ENCODE assay signal across 22 mouse cellular contexts in genomic region chr8:84023631-84024030, GRCm38 (mm10). TPM values are rescaled to one million over a fixed set of nuclear protein-coding genes. Genes with fewer than 3 reads are reported as not detected.
DNase-seq lines count a peak whose midpoint lies in the region; ATAC-seq and TF ChIP-seq lines count a peak whose summit lies in the region.
"Had no signal": no experiment of that assay in that cellular context is flagged by ENCODE, and none has a peak within 500 bp of the region (broad histone marks: within the 10 kb centered on the region; RNA-seq: fewer than 3 reads in every experiment).

No protein-coding gene starts in this region.

- H3K27me3 ChIP-seq in heart, embryonic 13.5 days (replicated peaks): peaks cover 74% of the 10 kb centered on the region
- no peaks in the 10 kb centered on the region for H3K27me3 ChIP-seq in ES-Bruce4 (ENCODE audit: control insufficient read depth, insufficient read depth, low read length, poor library complexity, severe bottlenecking)
- no peaks in the 10 kb centered on the region; the same call in none of the 2 replicates for H3K27me3 ChIP-seq in hindbrain, embryonic 16.5 days (replicated peaks; ENCODE audit: control insufficient read depth, insufficient read depth, low read length)

- no peaks in the 10 kb centered on the region for H3K36me3 ChIP-seq in heart, embryonic 13.5 days
- peaks cover 9% of the 10 kb centered on the region for H3K36me3 ChIP-seq in ES-Bruce4 (ENCODE audit: control insufficient read depth, insufficient read depth, low read length, poor library complexity, severe bottlenecking)
- no peaks in the 10 kb centered on the region for H3K36me3 ChIP-seq in hindbrain, embryonic 16.5 days (ENCODE audit: control insufficient read depth, insufficient read depth, low read length)
- H3K36me3 ChIP-seq: forebrain, embryonic 10.5 days; hindbrain, embryonic 15.5 days had no signal

- no peak for DNase-seq in heart, postnatal 10 days
- peak; percentile 89 for DNase-seq in kidney, adult 11 months
- DNase-seq in kidney, postnatal 10 days: peak; percentile 70
- DNase-seq in spleen, postnatal 10 days (ENCODE audit: low spot score in 2 of 2): no peak
- DNase-seq: adrenal gland, adult 2 months; cerebellum, adult 8-10 months had no signal

- ATAC-seq in heart, embryonic 13.5 days (ENCODE audit: extremely low read depth, insufficient number of reproducible peaks, low FRiP score, low TSS enrichment): no peak
- ATAC-seq in hindbrain, embryonic 16.5 days: no peak
- ATAC-seq: midbrain, embryonic 16.5 days had no signal

- TF ChIP-seq POLR2A in ES-Bruce4 (IDR thresholded peaks at IDR 0.05; ENCODE audit: insufficient read depth, low read length): no peak

- no peak for TF ChIP-seq EP300 in ES-Bruce4 (IDR thresholded peaks at IDR 0.05; ENCODE audit: insufficient read depth, low read depth, low read length)

- H3K9ac ChIP-seq in heart, embryonic 13.5 days: no peak overlapping the region
- no peak overlapping the region for H3K9ac ChIP-seq in ES-Bruce4 (ENCODE audit: low read depth, poor library complexity, severe bottlenecking)
- H3K9ac ChIP-seq in hindbrain, embryonic 16.5 days (ENCODE audit: low read depth, low read length): no peak overlapping the region
- H3K9ac ChIP-seq: hindbrain, embryonic 15.5 days had no signal

- peak overlapping the region; percentile 43 for H3K4me2 ChIP-seq in heart, embryonic 13.5 days
- no peak overlapping the region for H3K4me2 ChIP-seq in hindbrain, embryonic 16.5 days (ENCODE audit: low read length)
- H3K4me2 ChIP-seq: hindbrain, embryonic 15.5 days had no signal

- peak overlapping the region; percentile 80 for H3K27ac ChIP-seq in heart, embryonic 13.5 days (replicated peaks)
- H3K27ac ChIP-seq in ES-Bruce4 (ENCODE audit: insufficient read depth, low read length): peak overlapping the region; percentile 55
- H3K27ac ChIP-seq in hindbrain, embryonic 16.5 days (ENCODE audit: low read depth, low read length): no peak overlapping the region
- H3K27ac ChIP-seq: forebrain, embryonic 10.5 days; hindbrain, embryonic 15.5 days had no signal

- peaks cover 50% of the 10 kb centered on the region for H3K4me1 ChIP-seq in heart, embryonic 13.5 days
- H3K4me1 ChIP-seq in ES-Bruce4 (ENCODE audit: control insufficient read depth, insufficient read depth, low read length): peaks cover 15% of the 10 kb centered on the region
- H3K4me1 ChIP-seq in hindbrain, embryonic 16.5 days (ENCODE audit: control insufficient read depth, insufficient read depth, low read depth, low read length): no peaks in the 10 kb centered on the region; the same call in 1 of the 2 replicates

- 40% methylated on average over 1 of the region's 1 CpGs for WGBS in heart, embryonic 13.5 days
- WGBS in hindbrain, embryonic 16.5 days: 55% methylated on average over 1 of the region's 1 CpGs

- no peak for TF ChIP-seq CTCF in ES-Bruce4 (IDR thresholded peaks at IDR 0.05; ENCODE audit: low read depth, low read length)

- H3K4me3 ChIP-seq in heart, embryonic 13.5 days: no peak overlapping the region
- H3K4me3 ChIP-seq in ES-Bruce4 (ENCODE audit: low read depth, low read length): no peak overlapping the region
- H3K4me3 ChIP-seq in hindbrain, embryonic 16.5 days (ENCODE audit: low read length): no peak overlapping the region
- H3K4me3 ChIP-seq: forebrain, embryonic 10.5 days; hindbrain, embryonic 15.5 days had no signal

- no peaks in the 10 kb centered on the region for H3K9me3 ChIP-seq in heart, embryonic 13.5 days
- H3K9me3 ChIP-seq in ES-Bruce4 (replicated peaks; ENCODE audit: control insufficient read depth, insufficient read depth, low read length, poor library complexity, severe bottlenecking): no peaks in the 10 kb centered on the region; the same call in 1 of the 2 replicates
- no peaks in the 10 kb centered on the region for H3K9me3 ChIP-seq in hindbrain, embryonic 16.5 days (ENCODE audit: control insufficient read depth, low read length)
- H3K9me3 ChIP-seq: forebrain, embryonic 10.5 days; hindbrain, embryonic 15.5 days had no signal

- intact Hi-C loops in heart, postnatal 10 days (cut with DNase I): loop anchor here (5.0 kb wide), 1 partner anchor 204 kb away; no protein-coding TSS in a partner anchor

RNA-seq across cellular contexts. Expression of gene Palm3, which starts 2.4 kb away (rescaled TPM):
- 1.2 and 1.6 TPM in 2 replicates for polyA plus RNA-seq in heart, embryonic 13.5 days (2015; fragmentation: Nextera tagmentation; extraction: Ambion mirVana)
- under 1 TPM; 0.19 to 0.20 TPM for total RNA-seq in heart, postnatal 10 days (2021)
- 61.7 and 62.8 TPM in 2 replicates for polyA plus RNA-seq in ES-Bruce4 (2011; ENCODE audit: insufficient read depth, insufficient read length, low read depth, missing spikeins)
- 9.6 and 11.3 TPM in 2 replicates for polyA plus RNA-seq in hindbrain, embryonic 16.5 days (2015; fragmentation: Nextera tagmentation; extraction: Ambion mirVana)
- total RNA-seq: megakaryocyte progenitor cell, adult 5-6 weeks had no signal

RNA-seq across cellular contexts. Expression of gene 2210011C24Rik, which starts 11.7 kb away (rescaled TPM):
- not detected in 2 replicates for polyA plus RNA-seq in heart, embryonic 13.5 days (2015; fragmentation: Nextera tagmentation; extraction: Ambion mirVana)
- 1 to 10 TPM in 1 of 2 experiments, under 1 TPM in 1; 0.62 to 1.4 TPM for total RNA-seq in heart, postnatal 10 days (2021)
- polyA plus RNA-seq in ES-Bruce4 (2011; ENCODE audit: insufficient read depth, insufficient read length, low read depth, missing spikeins): 11.2 and 15.9 TPM in 2 replicates
- polyA plus RNA-seq in hindbrain, embryonic 16.5 days (2015; fragmentation: Nextera tagmentation; extraction: Ambion mirVana): 1.1 TPM in 2 replicates
- total RNA-seq: adrenal gland, adult 2 months; megakaryocyte progenitor cell, adult 5-6 weeks had no signal
- polyA plus RNA-seq: neural tube, embryonic 11.5 days had no signal

RNA-seq across cellular contexts. Expression of gene Il27ra, which starts 18.8 kb away (rescaled TPM):
- polyA plus RNA-seq in heart, embryonic 13.5 days (2015; fragmentation: Nextera tagmentation; extraction: Ambion mirVana): 4.6 and 5.4 TPM in 2 replicates
- 1 to 10 TPM; 5.9 to 6.0 TPM for total RNA-seq in heart, postnatal 10 days (2021)
- 0.33 and 0.61 TPM in 2 replicates for polyA plus RNA-seq in ES-Bruce4 (2011; ENCODE audit: insufficient read depth, insufficient read length, low read depth, missing spikeins)
- 0.55 and 0.71 TPM in 2 replicates for polyA plus RNA-seq in hindbrain, embryonic 16.5 days (2015; fragmentation: Nextera tagmentation; extraction: Ambion mirVana)

RNA-seq across cellular contexts. Expression of gene Rln3, which starts 21.2 kb away (rescaled TPM):
- polyA plus RNA-seq in heart, embryonic 13.5 days (2015; fragmentation: Nextera tagmentation; extraction: Ambion mirVana): 0.25 TPM in 1 of 2 replicates, not detected in the other
- total RNA-seq in heart, postnatal 10 days (2021): not detected
- polyA plus RNA-seq in ES-Bruce4 (2011; ENCODE audit: insufficient read depth, insufficient read length, low read depth, missing spikeins): 1.4 and 1.9 TPM in 2 replicates
- polyA plus RNA-seq in hindbrain, embryonic 16.5 days (2015; fragmentation: Nextera tagmentation; extraction: Ambion mirVana): 1.8 TPM in 2 replicates
- total RNA-seq: adrenal gland, adult 2 months; gastrocnemius, postnatal 4 days; layer of hippocampus, adult 8-10 months; left cerebral cortex, adult 8-10 months; megakaryocyte progenitor cell, adult 5-6 weeks had no signal
- polyA plus RNA-seq: C2C12; embryonic facial prominence, embryonic 14.5 days; forebrain, embryonic 10.5 days; frontal cortex, adult 2 months; limb, embryonic 14.5 days; liver, embryonic 16.5 days; neural tube, embryonic 11.5 days had no signal

RNA-seq across cellular contexts. Expression of gene 1700067K01Rik, which starts 22.3 kb away (rescaled TPM):
- polyA plus RNA-seq in heart, embryonic 13.5 days (2015; fragmentation: Nextera tagmentation; extraction: Ambion mirVana): 0.50 and 0.53 TPM in 2 replicates
- not detected for total RNA-seq in heart, postnatal 10 days (2021)
- polyA plus RNA-seq in ES-Bruce4 (2011; ENCODE audit: insufficient read depth, insufficient read length, low read depth, missing spikeins): 1.5 and 2.4 TPM in 2 replicates
- polyA plus RNA-seq in hindbrain, embryonic 16.5 days (2015; fragmentation: Nextera tagmentation; extraction: Ambion mirVana): 0.90 and 0.94 TPM in 2 replicates
- polyA plus RNA-seq: frontal cortex, adult 2 months had no signal

Comparison
In these comparisons a context has a peak if more than half of its experiments do, and no peak if none do; other contexts are left out.
1. DNase-seq: peak in kidney, adult 11 months (single experiment) and kidney, postnatal 10 days (single experiment); none in heart, postnatal 10 days (0 of 2) and spleen, postnatal 10 days (0 of 2).